Mouse (Mus musculus): Measurements from ENCODE around the gene Celf5. TPM values are rescaled to one million over a fixed set of nuclear protein-coding genes. Genes with fewer than 3 reads are reported as not detected.

The Celf5 gene
- total and polyA plus RNA-seq, 2 experiments from 2014 or later = 0.07 TPM; not detected in 1

DNA sequence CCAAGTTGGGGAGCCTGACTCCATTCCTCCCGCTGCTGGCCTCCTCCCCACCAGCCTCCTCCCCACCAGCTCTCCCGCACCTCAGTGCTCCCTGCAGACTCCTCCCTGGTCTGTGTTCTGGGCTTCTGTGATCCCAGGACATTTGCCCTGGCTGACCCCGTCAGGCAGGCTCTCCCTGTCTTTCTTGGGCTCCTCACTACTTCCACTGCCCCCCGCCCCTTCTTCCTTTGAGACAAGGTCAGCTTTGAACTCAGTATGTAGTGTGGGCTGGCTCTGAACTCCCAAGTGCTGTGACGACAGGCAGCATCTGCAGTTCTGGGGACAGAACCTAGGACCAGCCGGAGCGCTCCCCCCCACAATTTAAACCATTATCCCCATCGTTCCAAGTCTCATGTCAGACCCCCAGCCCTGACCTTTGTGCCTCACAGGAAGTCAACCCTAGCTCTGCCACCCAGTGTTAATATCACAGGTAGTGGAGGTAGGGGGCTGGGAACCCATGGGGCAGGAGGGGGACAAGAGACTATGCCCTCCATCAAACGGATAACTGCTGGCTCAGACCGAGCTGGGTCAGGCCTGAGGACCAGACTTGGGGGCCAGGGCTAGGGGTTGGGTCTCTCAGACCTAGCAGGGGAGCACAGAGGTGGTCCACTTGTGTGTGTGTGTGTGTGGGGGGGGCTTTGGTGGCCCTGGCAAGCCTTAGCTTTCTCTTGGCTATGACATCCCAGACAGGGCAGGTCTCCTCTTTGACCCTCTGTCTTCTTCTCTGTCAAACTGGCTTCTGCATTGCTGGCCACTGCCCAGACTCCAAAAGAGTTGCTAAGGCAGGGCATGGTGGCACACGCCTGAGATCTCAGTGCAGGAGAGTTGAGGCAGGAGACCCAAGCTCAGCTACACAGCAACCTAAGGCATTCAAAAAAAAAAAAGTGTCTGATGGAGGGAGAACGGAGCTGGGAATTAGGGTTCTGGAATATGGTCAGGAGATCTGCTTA is 65.0 kb downstream of the Celf5 start:
- TF ChIP-seq CTCF (IDR thresholded peaks at IDR 0.05; ENCODE audit: low read depth) (no peak), EP300 (IDR thresholded peaks at IDR 0.05; ENCODE audit: low read depth) (peak; percentile 25; the same call in 1 of the 2 replicates)
- ATAC-seq (ENCODE audit: insufficient read depth, low read depth) (no peak), DNase-seq (ENCODE audit: low spot score) (no peak)
- H3K36me3 ChIP-seq (replicated peaks; ENCODE audit: control insufficient read depth, insufficient read depth, low read length) = peaks cover 17% of the 10 kb centered on the region
- no peaks in the 10 kb centered on the region for H3K9me3 ChIP-seq (replicated peaks; ENCODE audit: control insufficient read depth, low read length)
- 0 out of 2 replicates have a peak overlapping the region, but pooled peaks have one; percentile 11 for H3K9ac ChIP-seq (replicated peaks; ENCODE audit: low read depth, low read length)
- peak overlapping the region; percentile 10 for H3K4me3 ChIP-seq (ENCODE audit: low read depth, low read length)
- WGBS = 59% methylated on average over 12 of the region's 12 CpGs
- no peaks in the 10 kb centered on the region for H3K27me3 ChIP-seq (ENCODE audit: control insufficient read depth, insufficient read depth, low read length)
- peaks cover 75% of the 10 kb centered on the region for H3K4me1 ChIP-seq (ENCODE audit: control insufficient read depth, insufficient read depth)
- peak overlapping the region; percentile 54 for H3K4me2 ChIP-seq (ENCODE audit: low read depth, low read length)
- peak overlapping the region; percentile 43 for H3K27ac ChIP-seq (ENCODE audit: low read depth)

DNA sequence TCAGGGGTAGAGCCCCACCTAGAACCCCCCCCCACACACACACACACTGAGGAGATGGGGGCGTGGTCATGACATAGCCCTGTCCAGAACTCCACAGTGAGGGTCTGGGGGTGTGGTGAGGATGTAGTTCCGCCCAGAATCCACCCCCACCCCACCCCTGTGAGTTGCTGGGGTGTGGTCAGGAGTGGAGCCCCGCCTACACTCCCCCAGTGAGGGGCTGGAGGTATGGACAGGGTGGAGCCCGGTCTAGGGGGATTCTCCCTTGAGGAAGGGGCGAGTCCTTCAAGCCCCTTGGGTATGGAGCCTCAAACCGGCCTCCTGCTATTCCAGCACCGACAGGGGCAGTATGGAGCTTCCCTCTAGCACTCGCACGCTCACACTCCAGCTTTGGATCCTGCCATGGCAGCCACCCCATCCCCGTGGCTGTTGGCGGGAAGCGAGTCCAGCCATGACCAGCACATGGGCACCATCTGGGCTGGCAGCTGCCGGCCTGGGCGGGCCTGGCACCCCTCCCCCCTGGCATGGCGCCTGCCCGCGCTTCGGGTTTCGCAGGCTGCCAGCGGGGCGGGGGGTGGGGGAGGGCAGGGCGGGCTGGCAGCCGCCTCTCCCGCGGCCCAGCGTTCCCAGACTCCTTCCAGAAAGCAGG is 65.8 kb downstream of the Celf5 start:
- no peaks in the 10 kb centered on the region for H3K27me3 ChIP-seq (ENCODE audit: control insufficient read depth, insufficient read depth, low read length)
- H3K4me3 ChIP-seq (ENCODE audit: low read depth, low read length) = peak overlapping the region; percentile 10
- H3K36me3 ChIP-seq (replicated peaks; ENCODE audit: control insufficient read depth, insufficient read depth, low read length) = peaks cover 17% of the 10 kb centered on the region
- peak; percentile 33 for ATAC-seq (ENCODE audit: insufficient read depth, low read depth)
- no peaks in the 10 kb centered on the region for H3K9me3 ChIP-seq (replicated peaks; ENCODE audit: control insufficient read depth, low read length)
- no peak overlapping the region for H3K9ac ChIP-seq (replicated peaks; ENCODE audit: low read depth, low read length)
- H3K4me2 ChIP-seq (ENCODE audit: low read depth, low read length) = peak overlapping the region; percentile 54
- 11% methylated on average over 16 of the region's 26 CpGs for WGBS
- H3K4me1 ChIP-seq (ENCODE audit: control insufficient read depth, insufficient read depth) = peaks cover 77% of the 10 kb centered on the region
- peak; percentile 71 for DNase-seq (ENCODE audit: low spot score)
- TF ChIP-seq CTCF (IDR thresholded peaks at IDR 0.05; ENCODE audit: low read depth) (peak; percentile 47), EP300 (IDR thresholded peaks at IDR 0.05; ENCODE audit: low read depth) (0 out of 2 replicates have a peak, but pooled peaks have one; percentile 60)
- peak overlapping the region; percentile 43 for H3K27ac ChIP-seq (ENCODE audit: low read depth)

DNA sequence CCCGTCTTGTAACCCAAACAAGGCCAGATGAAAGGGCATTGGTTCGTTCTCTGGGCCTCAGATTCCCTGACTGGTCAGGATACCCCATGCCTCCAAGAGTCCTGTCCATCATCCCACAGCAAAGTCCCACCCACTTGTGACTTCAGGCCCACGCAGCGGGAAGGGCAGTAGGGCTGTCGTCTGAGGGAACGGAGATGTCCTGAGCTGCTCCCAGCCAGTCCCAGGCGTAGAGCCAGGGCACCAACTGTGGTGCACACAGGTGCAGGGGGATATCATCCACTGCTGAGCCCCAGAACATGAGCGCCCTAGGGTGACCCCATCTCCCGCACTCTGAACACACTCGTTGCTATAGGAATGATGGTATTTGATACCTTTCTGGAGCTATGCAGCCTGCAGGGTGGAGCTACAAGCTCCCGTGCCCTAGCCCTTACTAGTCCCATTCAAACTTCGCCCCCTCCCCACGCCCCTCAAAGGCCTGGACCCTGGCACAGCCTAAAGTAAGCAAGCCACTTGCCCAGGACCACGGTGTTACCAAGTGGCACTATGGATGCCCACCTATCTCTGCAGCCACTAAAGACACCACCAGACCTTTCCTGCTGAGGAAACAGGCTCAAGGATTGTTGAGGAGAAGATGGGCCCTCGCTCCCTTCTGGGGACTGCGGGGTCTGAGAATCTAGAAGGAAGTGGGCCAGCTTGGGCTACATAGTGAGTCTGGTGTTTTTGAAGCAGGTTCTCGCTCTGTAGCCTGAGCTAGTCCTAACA is 66.8 kb downstream of the Celf5 start:
- peak overlapping the region; percentile 97 for H3K27ac ChIP-seq (ENCODE audit: low read depth)

DNA sequence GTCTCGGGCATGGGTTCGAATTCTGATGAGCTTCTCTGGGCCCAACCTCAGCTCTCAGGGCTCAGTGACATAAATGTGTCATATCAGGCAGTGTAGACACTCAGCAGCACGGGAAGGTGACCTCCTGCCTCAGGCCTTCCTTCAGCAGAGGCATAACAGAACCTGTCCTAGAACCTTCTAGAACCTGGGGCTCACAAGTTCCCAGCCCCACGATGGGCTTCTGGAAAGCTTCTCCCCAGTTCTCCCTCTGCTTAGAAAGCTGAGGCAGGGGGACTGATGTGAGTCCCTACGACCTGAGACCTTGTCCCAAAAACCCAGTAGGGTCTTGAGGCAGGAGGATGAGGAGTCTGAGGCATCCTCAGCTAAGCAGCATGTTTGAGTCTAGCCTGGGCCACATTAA is 67.4 kb downstream of the Celf5 start:
- TF ChIP-seq EP300 (IDR thresholded peaks at IDR 0.05; ENCODE audit: low read depth) (no peak), CTCF (IDR thresholded peaks at IDR 0.05; ENCODE audit: low read depth) (no peak)

More for the DNA sequence above, 66.8 kb downstream of the Celf5 start:
- 71% methylated on average over 17 of the region's 17 CpGs for WGBS
- DNase-seq (ENCODE audit: low spot score) (no peak), ATAC-seq (ENCODE audit: insufficient read depth, low read depth) (no peak)
- Histone ChIP-seq H3K27me3 (ENCODE audit: control insufficient read depth, insufficient read depth, low read length) (no peaks in the 10 kb centered on the region), H3K9ac (replicated peaks; ENCODE audit: low read depth, low read length) (no peak overlapping the region), H3K9me3 (replicated peaks; ENCODE audit: control insufficient read depth, low read length) (no peaks in the 10 kb centered on the region), H3K4me3 (ENCODE audit: low read depth, low read length) (no peak overlapping the region), H3K4me2 (ENCODE audit: low read depth, low read length) (no peak overlapping the region), H3K36me3 (replicated peaks; ENCODE audit: control insufficient read depth, insufficient read depth, low read length) (peaks cover 15% of the 10 kb centered on the region), H3K4me1 (ENCODE audit: control insufficient read depth, insufficient read depth) (peaks cover 83% of the 10 kb centered on the region)
- TF ChIP-seq CTCF (IDR thresholded peaks at IDR 0.05; ENCODE audit: low read depth) (no peak), EP300 (IDR thresholded peaks at IDR 0.05; ENCODE audit: low read depth) (no peak)

DNA sequence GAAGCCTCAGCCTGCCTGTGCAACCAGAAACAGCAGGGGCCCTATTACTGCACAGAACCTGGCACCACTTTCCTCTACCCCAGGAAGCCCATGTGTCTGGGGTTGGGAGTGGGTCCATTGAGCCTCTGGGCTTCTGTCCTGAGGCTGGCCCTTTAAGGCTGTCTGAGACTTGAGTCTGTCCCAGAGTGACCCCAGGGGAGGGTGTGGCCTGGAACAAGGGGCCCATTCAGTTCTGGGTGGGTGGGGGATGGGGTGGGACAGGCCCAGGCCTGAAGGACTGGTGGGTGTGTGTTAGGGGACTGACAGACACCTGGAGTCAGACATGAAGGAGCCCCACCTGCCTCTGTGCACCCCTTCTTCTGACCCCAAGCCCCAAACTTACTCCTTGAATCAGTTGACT is 67.8 kb downstream of the Celf5 start:
- TF ChIP-seq EP300 (IDR thresholded peaks at IDR 0.05; ENCODE audit: low read depth) = no peak
- no peak for TF ChIP-seq CTCF (IDR thresholded peaks at IDR 0.05; ENCODE audit: low read depth)
- H3K9me3 ChIP-seq (replicated peaks; ENCODE audit: control insufficient read depth, low read length) = no peaks in the 10 kb centered on the region
- H3K9ac ChIP-seq (replicated peaks; ENCODE audit: low read depth, low read length) = no peak overlapping the region
- DNase-seq (ENCODE audit: low spot score) (no peak), ATAC-seq (ENCODE audit: insufficient read depth, low read depth) (no peak)
- peaks cover 6% of the 10 kb centered on the region; the same call in 1 of the 2 replicates for H3K36me3 ChIP-seq (replicated peaks; ENCODE audit: control insufficient read depth, insufficient read depth, low read length)
- no peaks in the 10 kb centered on the region for H3K27me3 ChIP-seq (ENCODE audit: control insufficient read depth, insufficient read depth, low read length)
- H3K27ac ChIP-seq (ENCODE audit: low read depth) = peak overlapping the region; percentile 97
- no peak overlapping the region for H3K4me3 ChIP-seq (ENCODE audit: low read depth, low read length)
- H3K4me1 ChIP-seq (ENCODE audit: control insufficient read depth, insufficient read depth) = peaks cover 88% of the 10 kb centered on the region
- H3K4me2 ChIP-seq (ENCODE audit: low read depth, low read length) = no peak overlapping the region

More for the DNA sequence above, 67.4 kb downstream of the Celf5 start:
- H3K4me2 ChIP-seq (ENCODE audit: low read depth, low read length) = no peak overlapping the region
- WGBS = 74% methylated on average over 5 of the region's 5 CpGs
- no peak for ATAC-seq (ENCODE audit: insufficient read depth, low read depth)
- no peak overlapping the region for H3K4me3 ChIP-seq (ENCODE audit: low read depth, low read length)
- H3K4me1 ChIP-seq (ENCODE audit: control insufficient read depth, insufficient read depth) = peaks cover 88% of the 10 kb centered on the region
- no peak overlapping the region for H3K9ac ChIP-seq (replicated peaks; ENCODE audit: low read depth, low read length)
- DNase-seq (ENCODE audit: low spot score) = no peak
- H3K27ac ChIP-seq (ENCODE audit: low read depth) = peak overlapping the region; percentile 97
- no peaks in the 10 kb centered on the region for H3K9me3 ChIP-seq (replicated peaks; ENCODE audit: control insufficient read depth, low read length)
- H3K27me3 ChIP-seq (ENCODE audit: control insufficient read depth, insufficient read depth, low read length) = no peaks in the 10 kb centered on the region
- H3K36me3 ChIP-seq (replicated peaks; ENCODE audit: control insufficient read depth, insufficient read depth, low read length) = peaks cover 9% of the 10 kb centered on the region
